Mouse (Mus musculus) stomach, adult 2 months (tissue): ENCODE measurements around the gene Psma1. TPM values are rescaled to one million over a fixed set of nuclear protein-coding genes. Genes with fewer than 3 reads are reported as not detected.

Experiments
- polyA plus RNA-seq: library from polyadenylated mRNA; depleted of rRNA; stranded (reverse); fragments of >200 nt; gene quantifications from 2 replicates; pipeline ENCODE4 v1.2.3, GENCODE M21; 2012; rRNA removed

Psma1 gene
- 13.6 and 21.2 TPM in 2 replicates for polyA plus RNA-seq

GRCm38 (mm10) chr7:114276005-114276752 is at the start of gene Psma1:
Gene Psma1 (minus strand): TSS chr7:114276118.

DNA sequence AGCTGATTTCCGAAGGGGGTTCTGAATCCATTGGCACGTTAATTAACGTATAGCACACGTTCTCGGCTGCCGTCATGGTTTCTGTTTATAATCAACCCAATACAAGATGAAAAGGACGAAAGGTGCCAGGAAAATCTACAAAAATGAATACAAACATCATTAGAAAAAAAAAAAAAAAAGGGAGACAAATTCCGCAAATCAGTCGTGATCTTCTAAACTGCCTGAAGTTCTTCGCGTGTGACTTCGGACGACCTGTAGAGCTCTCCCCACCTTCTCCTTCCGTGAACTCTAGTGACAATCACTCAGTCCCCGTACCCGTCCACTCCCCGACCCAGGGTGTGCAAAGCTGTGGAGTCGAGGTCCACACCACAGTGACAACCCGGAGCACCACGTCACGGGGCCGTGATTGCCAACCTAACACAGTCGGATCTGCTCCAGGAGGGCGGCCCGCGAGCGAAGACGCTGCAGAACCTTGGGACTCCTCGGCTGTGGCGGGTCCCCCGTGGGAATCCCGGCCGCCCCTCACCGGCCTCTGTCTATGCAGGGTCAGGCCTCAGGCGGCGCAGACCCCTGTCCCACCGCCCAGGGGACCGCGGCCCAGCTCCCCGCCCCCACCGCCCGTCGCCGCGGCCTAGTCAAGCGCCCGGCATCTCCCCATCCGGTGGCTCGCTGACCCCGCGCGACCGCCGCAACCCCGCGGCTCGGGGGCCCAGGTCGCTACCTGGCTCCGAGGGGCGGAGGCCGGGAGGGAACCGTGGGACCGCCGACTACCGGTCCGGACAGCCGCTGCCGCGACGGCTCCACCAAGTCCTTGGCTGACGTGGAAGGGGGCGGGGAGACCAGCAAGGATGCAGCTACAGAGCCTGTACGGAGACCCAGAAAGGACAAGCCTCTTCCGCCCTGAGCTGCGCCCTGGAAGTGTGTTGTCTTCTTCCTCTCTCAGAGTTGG is 21.8 kb downstream of the Psma1 start, which contains the start of gene Copb1:
Gene Copb1, minus strand, starts transcription at position 827 of the 949 bp plus-strand sequence.

Other genes with a start within 250 kb of the Psma1 start
- 8.0 and 20.0 TPM in 2 replicates for gene Rras2, start 158.3 kb downstream of the Psma1 start, polyA plus RNA-seq
- gene Copb1, start 21.4 kb downstream of the Psma1 start, polyA plus RNA-seq = 5.1 and 8.5 TPM in 2 replicates
- 2.4 and 2.6 TPM in 2 replicates for gene Pde3b, start 139.2 kb upstream of the Psma1 start, polyA plus RNA-seq